Mouse (Mus musculus) activated CD4-positive, CD25-positive, alpha-beta regulatory T cell (primary cell): ENCODE data around the gene Rhebl1. TPM values are rescaled to one million over a fixed set of nuclear protein-coding genes. Genes with fewer than 3 reads are reported as not detected.

ENCODE experiments used
- polyA plus RNA-seq, 2 experiments: library from polyadenylated mRNA; unstranded; fragments of 100-300 nt; shearing (Covaris generic); gene quantifications; one replicate each; pipeline ENCODE4 v1.2.1; 2017

The Rhebl1 gene
- polyA plus RNA-seq: 10 to 100 TPM; 10.6 to 13.1 TPM

DNA sequence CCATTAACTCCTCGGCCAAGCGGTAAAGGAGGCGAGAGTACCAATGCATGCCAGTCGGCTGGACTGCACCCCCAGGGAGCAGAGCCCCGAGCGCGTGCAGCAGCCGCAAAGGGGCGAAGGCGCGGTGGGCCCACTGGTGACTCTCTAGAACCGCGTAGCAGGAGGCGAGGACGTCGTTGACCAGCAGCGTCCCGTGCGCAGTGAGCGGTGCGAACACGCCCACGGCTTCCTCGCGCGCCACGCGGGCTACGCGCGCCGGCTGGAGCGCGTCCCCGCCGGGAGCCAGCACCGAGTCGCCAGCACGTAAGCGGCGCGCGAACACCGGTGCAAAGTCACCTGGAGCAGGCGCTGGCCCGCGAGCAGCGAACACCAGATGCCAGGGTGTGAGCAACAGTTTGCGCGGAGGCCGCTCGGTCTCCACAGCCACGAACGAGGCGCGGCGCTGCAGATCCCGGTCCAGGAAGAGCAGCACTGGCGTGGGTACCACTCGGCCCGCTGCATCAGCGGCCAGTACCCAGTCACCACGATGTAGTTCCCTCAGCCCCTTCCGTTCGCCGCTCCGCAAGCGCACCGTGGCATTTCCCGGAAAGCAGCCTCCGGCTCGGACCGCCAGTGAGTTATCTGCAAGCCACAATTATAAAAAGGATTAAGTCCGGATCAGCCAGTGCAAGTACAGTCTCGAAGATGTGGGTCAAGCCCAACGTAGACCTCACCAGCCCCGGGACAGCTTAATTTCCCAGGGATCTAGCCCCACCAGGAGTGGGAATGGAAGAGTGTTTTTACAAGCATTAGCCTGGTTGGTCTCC is at the start of gene Rhebl1:
Gene Rhebl1 (minus strand): TSS at position 601 of the 806 bp plus-strand sequence.

DNA sequence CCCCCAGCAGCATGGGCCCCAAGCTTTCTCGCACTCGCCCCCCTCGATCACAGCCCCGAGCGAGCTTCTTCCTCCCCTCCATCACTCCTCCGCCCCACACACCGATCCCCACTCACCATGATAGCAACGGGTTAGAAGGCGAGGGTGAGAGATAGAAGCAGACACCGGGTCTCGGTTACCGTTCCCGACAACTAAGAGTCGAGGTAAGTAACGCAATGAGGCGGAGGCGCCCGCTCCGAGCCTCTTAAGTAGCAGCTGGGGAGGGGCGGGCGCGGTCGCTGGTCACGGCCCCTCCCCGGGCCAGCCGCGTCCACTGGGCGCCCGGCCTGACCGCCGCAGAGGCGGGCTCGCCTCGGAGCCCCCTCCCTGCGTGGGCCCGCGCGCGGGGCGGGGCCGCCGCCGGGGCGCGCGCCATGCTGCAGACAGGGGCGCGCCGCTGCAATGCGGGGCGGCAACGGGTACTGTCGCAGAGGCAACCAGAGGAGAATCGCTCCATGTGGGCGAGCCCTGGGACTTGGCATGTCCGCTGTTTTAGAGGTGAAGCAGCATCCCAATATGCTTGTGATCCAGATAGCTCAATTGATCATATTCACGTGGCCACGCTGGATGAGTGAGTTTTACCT is 40.0 kb upstream of the Rhebl1 start, which contains the start of gene Tuba1b:
Gene Tuba1b (minus strand): TSS at position 349 of the 623 bp plus-strand sequence.

DNA sequence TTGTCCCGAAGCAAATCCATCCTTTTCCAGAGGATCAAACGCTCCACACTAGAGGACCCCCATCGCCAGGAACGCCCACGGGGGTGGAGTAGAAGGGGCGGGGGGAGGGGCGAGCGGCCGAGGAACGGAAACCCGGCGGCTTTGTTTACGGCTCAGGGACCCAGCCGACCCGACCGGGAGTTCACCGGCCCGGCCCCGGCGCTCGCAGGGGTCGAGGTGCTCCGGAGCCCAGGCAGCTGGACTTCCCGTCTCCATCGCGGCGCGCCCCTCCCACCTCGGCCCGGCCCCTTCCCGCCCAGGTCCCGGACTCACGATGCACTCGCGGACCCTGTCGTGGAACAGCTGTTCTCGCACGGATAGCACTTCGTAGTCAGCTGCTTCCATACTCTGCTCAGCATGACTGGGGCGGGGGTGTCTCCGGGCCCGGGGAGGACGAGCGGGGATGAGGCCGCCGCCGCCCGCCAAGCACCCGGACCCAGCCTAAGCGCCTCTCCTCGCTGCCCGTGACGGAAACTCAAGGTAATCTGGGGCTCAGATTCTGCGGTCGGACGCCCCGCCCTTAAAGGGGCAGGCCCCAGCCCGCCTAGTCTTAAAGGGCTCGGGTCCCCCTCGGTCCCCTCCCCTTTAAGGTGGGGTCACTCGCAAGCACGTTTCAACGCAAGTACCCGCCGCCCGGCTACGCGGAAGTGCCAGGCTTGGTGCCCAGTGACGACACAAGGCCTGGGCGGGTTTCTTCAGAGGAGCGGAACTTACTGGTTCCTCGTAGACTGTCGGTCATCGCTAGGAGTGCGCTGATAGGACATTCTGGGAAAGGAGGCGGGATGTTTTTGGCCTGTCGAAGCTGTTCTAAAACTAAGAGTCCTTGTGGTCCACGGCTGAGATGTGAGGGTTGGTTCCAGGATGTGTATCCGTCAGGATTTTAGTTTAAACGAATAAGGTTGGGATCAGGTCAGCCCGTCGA is 23.5 kb upstream of the Rhebl1 start, which contains the start of gene Lmbr1l:
Gene Lmbr1l (minus strand): TSS at position 694 of the 961 bp plus-strand sequence.

DNA sequence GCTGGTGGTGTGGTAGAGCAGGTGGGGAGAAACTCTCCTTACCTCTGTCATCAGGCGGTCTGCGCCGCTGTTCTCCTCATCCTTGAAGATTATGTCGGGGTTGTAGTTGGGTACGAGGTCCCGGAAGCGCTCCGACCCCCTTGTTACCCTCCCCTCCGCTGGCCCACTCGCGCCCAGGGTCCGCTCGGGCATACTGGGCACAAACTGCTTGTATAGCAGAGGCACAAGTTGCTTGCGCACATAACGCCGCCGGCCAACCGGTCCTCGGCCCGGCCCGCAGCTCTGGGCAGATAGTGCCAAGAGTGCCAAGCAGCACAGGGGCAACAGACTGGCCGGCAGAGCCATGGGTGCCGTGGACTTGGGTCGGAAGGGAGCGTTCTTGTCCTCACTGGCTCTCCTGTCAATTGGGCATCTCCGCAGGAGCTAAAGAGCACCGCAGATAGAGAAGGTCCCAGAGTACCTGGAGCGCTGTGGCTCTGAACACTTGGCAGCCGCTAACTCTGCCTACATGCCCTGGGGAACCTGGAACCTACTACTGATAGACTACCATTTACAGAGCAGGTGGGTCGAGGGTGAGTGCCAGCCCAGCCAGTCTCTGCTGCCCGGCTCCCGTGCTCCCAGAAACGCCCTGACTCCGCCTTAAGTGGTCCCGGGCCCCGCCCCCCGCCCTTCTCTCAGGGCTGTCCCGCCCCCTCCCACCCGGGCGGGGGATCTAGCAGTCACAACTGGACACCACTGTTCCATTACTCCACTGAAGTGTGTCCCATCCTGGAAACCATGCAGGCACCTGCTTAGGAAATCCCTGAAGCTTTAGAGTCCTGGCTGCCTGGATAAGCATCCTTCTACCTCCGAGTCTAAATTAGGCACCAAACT is 3.8 kb upstream of the Rhebl1 start, which contains the start of gene Dhh:
Gene Dhh (minus strand): TSS at position 613 of the 873 bp plus-strand sequence.

DNA sequence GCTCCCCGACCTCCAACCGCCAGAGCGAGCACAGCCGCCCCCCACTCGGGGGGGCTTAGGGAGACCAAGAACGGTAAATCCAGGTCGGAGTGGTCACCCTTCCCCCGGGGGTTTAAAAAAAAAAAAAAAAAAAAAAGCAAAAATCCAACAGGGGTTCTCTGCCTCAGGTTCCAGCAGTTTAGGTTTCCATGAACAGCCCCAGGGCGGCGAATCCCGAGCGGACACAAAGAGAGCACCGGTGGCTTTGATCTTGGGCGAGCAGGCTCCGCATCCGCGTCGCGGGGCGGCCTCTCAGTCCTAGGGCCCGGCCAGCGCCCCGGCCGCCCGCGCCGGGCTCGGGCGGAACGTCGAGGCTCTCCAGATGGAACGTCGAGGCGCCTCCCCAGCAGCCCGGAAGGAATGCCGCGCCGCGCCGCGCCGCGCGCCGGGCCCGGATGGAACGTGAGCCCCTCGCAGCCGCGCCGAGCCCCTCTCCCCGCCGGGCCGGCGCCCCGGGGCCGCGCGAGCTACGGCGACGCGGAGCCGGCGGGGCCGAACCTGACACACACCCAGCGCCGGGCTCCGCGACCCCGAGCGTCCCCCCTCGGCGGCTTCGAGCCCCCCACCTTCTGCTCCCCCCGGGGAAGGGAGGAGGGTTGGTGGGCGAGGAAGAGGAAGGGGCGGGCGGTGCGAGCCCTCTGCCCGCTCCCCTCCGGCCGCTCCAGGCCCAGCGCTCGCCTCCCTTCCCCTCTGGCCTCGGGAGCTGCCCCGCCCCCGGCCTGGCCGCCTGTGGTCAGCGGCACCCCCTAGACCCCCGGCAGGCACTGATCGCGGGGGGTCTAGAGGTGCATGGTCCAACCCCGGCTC is 23.0 kb downstream of the Rhebl1 start, which contains the start of gene Kmt2d:
Gene Kmt2d (minus strand): TSS at position 135 of the 846 bp plus-strand sequence.

DNA sequence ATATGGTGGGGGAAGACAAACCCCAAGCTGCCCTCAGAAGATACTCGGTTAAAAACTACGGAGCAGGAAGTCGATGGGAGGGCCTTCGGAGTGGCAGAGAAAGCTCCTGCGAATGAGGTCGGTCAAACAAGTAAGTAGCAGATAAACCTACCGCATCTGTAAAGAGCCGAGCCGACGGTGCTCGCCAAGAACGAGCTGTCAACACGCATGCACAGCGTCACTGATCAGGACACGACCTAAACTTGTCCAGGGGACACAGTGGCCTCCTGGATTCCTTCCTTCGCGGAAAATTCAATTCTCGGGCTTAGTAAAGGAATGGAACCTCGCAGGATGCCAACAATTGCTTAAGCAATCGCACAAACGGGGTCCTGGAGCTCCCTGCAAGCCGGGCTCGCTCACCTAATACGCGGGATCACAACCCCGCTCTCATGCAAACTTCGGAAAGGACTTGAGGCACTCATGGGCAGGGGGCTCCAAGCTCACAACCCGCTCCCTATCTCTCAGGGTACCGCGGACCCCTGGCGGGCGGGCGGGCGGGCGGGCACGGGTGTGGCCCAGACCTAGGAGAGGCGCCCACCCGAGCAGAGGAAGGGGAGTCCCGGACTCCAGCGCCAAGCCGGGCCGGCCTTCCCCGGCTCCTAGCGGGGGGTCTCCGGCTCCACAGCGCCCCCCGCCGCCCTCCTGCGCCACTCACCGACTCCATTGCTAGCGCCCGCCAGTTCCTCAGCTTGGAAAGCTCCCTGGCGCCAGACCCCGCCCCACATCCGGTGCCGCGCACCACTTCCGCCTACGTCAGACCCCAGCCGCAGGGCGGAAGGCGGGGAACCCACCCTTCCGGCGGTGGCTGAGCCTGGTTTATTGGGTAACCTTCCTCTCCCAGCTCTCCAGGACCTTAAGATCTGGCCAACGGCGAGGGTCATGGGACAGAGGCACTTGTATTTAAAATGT is 63.3 kb downstream of the Rhebl1 start, which contains the start of gene Prkag1:
Gene Prkag1 (minus strand): TSS at position 786 of the 948 bp plus-strand sequence.

Other genes starting within 250 kb of the Rhebl1 start
- gene Ddx23, start 231.6 kb downstream of the Rhebl1 start, polyA plus RNA-seq: 10 to 100 TPM; 18.5 to 20.7 TPM
- gene Rnd1, start 217.1 kb downstream of the Rhebl1 start, polyA plus RNA-seq: 1 to 10 TPM in 1 of 2 experiments, under 1 TPM in 1; 0.31 to 1.2 TPM
- under 1 TPM in 1 of 2 experiments, not detected in 1; 0.09 TPM for gene Ccdc65, start 186.3 kb downstream of the Rhebl1 start, polyA plus RNA-seq
- 1 to 10 TPM in 1 of 2 experiments, under 1 TPM in 1; 0.86 to 2.3 TPM for gene Fkbp11, start 166.3 kb downstream of the Rhebl1 start, polyA plus RNA-seq
- gene Arf3, start 131.3 kb downstream of the Rhebl1 start, polyA plus RNA-seq: 100 to 1,000 TPM; 104 to 127 TPM
- under 1 TPM; 0.26 to 0.27 TPM for gene Wnt10b, start 116.4 kb downstream of the Rhebl1 start, polyA plus RNA-seq
- gene Wnt1, start 104.7 kb downstream of the Rhebl1 start, polyA plus RNA-seq: under 1 TPM in 1 of 2 experiments, not detected in 1; 0.10 TPM
- gene Ddn, start 85.0 kb downstream of the Rhebl1 start, polyA plus RNA-seq: not detected
- 100 to 1,000 TPM; 113 to 114 TPM for gene Prkag1, start 63.0 kb downstream of the Rhebl1 start, polyA plus RNA-seq
- 10 to 100 TPM; 22.6 to 25.2 TPM for gene Kmt2d, start 23.3 kb downstream of the Rhebl1 start, polyA plus RNA-seq
- gene Dhh, start 4.0 kb upstream of the Rhebl1 start, polyA plus RNA-seq: under 1 TPM; 0.05 to 0.32 TPM
- gene Lmbr1l, start 23.7 kb upstream of the Rhebl1 start, polyA plus RNA-seq: 10 to 100 TPM; 60.9 to 68.1 TPM
- 100 to 1,000 TPM; 391 to 489 TPM for gene Tuba1b, start 40.0 kb upstream of the Rhebl1 start, polyA plus RNA-seq
- gene Gm49450, start 59.0 kb upstream of the Rhebl1 start, polyA plus RNA-seq: not detected
- gene Tuba1a, start 59.2 kb upstream of the Rhebl1 start, polyA plus RNA-seq: 100 to 1,000 TPM; 132 to 197 TPM
- 10 to 100 TPM; 53.1 to 68.1 TPM for gene Tuba1c, start 135.4 kb upstream of the Rhebl1 start, polyA plus RNA-seq
- under 1 TPM in 1 of 2 experiments, not detected in 1; 0.36 TPM for gene Prph, start 160.6 kb upstream of the Rhebl1 start, polyA plus RNA-seq
- gene Troap, start 180.0 kb upstream of the Rhebl1 start, polyA plus RNA-seq: 1 to 10 TPM; 3.2 to 3.3 TPM
- gene C1ql4, start 193.3 kb upstream of the Rhebl1 start, polyA plus RNA-seq: under 1 TPM in 1 of 2 experiments, not detected in 1; 0.20 TPM
- gene Dnajc22, start 198.6 kb upstream of the Rhebl1 start, polyA plus RNA-seq: under 1 TPM in 1 of 2 experiments, not detected in 1; 0.17 TPM
- gene Spats2, start 231.4 kb upstream of the Rhebl1 start, polyA plus RNA-seq: under 1 TPM in 1 of 2 experiments, not detected in 1; 0.33 TPM